Mouse (Mus musculus): ENCODE measurements at regions not wholly inside any gene's neighbourhood (a gene's known extent, or its start where the extent isn't known, plus 50 kb on each side); places are given as distances from the start of the nearest gene placed in this dataset.
"Not testable (repeated sequence)": the region's sequence is repeated elsewhere in the genome, so short reads cannot be mapped to it uniquely, and the experiment has no call there.

DNA sequence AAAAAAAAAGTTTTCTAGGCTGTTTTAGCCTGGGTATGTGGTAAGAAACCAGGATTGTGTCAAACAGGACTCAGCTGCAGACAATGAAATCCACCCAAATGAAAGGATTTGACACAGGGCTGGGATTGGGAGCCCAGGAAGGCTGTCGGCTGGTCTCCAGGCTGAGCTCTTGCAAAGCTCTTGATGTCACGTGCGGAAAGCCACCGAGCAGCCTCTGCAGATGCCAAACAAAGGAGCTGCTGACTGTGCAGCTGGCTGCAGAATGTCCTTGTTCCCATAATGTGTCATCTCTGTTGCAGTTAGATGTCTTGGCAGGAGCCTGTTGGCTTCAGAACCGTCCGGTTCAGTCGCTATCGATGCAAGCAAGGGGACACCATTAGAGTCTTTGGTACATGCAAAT is 56.1 kb downstream of the Bbs10 start:
- Histone ChIP-seq H3K9me3 (ENCODE audit: low read depth, low read length) (no peaks in the 10 kb centered on the region), H3K36me3 (ENCODE audit: insufficient read depth) (no peaks in the 10 kb centered on the region), H3K9ac (no peak overlapping the region), H3K4me1 (ENCODE audit: insufficient read depth) (no peaks in the 10 kb centered on the region), H3K27me3 (ENCODE audit: insufficient read depth, low read length) (no peaks in the 10 kb centered on the region), H3K4me2 (no peak overlapping the region), H3K27ac (ENCODE audit: low read depth) (no peak overlapping the region), H3K4me3 (ENCODE audit: low read depth, low read length) (no peak overlapping the region)
- TF ChIP-seq CTCF (IDR thresholded peaks at IDR 0.05; ENCODE audit: low read depth) = no peak
- ATAC-seq (ENCODE audit: insufficient read depth) = peak; percentile 79
- 52% methylated on average over 8 of the region's 8 CpGs for WGBS
- peak; percentile 67 for DNase-seq

DNA sequence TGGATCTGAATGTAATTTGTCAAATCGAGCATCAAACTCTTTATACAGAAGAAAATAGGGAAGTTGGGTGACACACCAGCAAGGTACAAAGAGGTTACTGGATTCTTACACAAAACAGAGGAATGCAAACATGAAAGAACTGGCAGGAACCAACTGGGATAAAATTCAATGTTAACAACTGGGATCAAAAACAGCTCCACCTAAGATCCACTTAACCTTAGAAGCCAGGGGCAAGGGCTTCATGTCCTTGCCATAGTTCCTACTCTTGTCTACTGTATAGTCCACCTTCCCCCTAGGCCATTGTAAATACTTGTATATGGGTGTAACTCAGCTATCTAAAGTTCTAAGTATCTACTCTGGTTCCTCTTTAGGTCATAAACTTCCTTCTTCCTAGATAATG is 59.9 kb downstream of the Bbs10 start:
- not testable (repeated sequence) for H3K4me2 ChIP-seq; DNase-seq; H3K4me1 ChIP-seq (ENCODE audit: insufficient read depth); ATAC-seq (ENCODE audit: insufficient read depth); H3K9ac ChIP-seq; H3K36me3 ChIP-seq (ENCODE audit: insufficient read depth); H3K9me3 ChIP-seq (ENCODE audit: low read depth, low read length); H3K4me3 ChIP-seq (ENCODE audit: low read depth, low read length); H3K27me3 ChIP-seq (ENCODE audit: insufficient read depth, low read length); H3K27ac ChIP-seq (ENCODE audit: low read depth)
- WGBS = 83% methylated on average over 1 of the region's 1 CpGs

DNA sequence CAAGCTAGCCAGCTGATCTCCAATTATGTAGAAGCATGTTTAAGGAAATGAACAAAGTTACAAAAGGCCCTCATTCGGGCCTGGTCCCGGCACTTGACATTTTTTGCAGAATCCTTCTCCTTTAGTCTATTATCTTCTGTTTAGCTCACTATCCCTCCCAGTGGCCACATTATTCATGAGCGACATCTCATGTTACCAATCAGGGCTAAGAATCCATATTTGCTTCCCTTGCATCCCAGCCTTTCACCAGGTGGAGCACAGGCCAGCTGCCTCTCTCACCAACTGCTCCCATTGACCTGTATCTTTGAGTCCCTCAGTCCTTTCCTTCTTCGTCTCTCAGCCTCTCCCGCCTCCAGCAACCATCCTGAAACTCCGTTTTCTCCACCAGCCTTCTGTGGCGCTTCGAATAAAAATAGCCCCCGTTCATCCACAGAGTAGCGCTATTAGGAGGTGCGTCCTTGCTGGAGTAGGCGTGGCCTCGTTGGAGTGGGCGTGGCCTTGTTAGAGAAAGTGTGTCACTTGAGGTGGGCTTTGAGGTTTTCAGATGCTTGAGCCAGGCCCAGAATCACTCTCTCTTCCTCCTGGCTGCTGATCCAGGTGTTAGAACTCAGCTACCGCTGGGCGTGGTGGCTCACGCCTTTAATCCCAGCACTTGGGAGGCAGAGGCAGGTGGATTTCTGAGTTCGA is 63.4 kb downstream of the Bbs10 start:
- no peak for TF ChIP-seq CTCF (IDR thresholded peaks at IDR 0.05; ENCODE audit: low read depth)
- ATAC-seq (ENCODE audit: insufficient read depth) (no peak), DNase-seq (no peak)
- Histone ChIP-seq H3K4me3 (ENCODE audit: low read depth, low read length) (no peak overlapping the region), H3K27ac (ENCODE audit: low read depth) (no peak overlapping the region), H3K9ac (no peak overlapping the region), H3K36me3 (ENCODE audit: insufficient read depth) (no peaks in the 10 kb centered on the region), H3K4me2 (no peak overlapping the region), H3K9me3 (ENCODE audit: low read depth, low read length) (no peaks in the 10 kb centered on the region), H3K4me1 (ENCODE audit: insufficient read depth) (peaks cover 16% of the 10 kb centered on the region; the same call in 1 of the 2 replicates), H3K27me3 (ENCODE audit: insufficient read depth, low read length) (no peaks in the 10 kb centered on the region)
- WGBS = 87% methylated on average over 18 of the region's 18 CpGs

DNA sequence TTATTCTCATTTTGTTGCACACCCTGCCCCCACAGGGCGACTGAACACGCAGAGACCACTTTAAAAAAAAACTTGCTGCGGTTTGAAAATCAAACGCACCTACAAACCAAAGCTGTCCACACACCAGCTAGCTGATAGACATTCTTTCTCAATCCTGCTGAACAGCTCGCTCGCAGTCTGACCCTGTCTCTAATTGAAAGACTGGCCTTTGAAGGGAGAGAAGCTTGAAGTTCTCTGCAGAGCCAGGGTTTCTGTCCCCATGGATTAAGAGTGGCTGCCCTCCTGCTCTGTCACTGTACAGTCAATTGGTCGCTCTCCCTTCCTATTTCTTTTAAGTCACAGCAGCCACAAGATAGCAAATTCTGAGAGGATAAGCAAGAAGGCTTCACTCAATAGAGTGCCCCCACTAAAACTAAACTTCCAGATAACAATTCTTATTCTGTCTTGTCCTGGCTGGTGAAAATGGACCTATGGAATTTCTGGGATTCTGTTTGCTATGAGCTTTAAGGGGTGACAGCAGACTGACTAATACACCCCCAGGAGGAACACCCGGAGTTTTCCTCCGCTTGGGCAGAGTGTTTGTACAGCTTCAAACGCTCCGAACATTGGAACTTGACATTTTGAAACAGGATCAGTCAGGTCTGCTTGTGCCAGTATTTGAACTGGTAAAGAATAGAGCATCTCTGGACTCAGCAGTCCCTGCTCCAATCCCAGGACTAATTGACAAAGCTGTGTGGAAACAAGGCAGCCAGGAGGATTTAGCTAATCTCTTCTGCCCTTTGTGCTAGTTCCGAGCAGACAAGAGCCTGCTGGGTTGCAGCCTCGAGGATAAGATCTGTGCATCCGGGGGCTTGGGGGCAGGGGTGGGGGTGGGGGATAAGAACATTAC is 65.5 kb downstream of the Bbs10 start:
- no peak for TF ChIP-seq CTCF (IDR thresholded peaks at IDR 0.05; ENCODE audit: low read depth)
- peaks cover 16% of the 10 kb centered on the region; the same call in 1 of the 2 replicates for H3K4me1 ChIP-seq (ENCODE audit: insufficient read depth)
- peak; percentile 18 for DNase-seq
- H3K9me3 ChIP-seq (ENCODE audit: low read depth, low read length) = no peaks in the 10 kb centered on the region
- H3K9ac ChIP-seq = no peak overlapping the region
- H3K27me3 ChIP-seq (ENCODE audit: insufficient read depth, low read length) = no peaks in the 10 kb centered on the region
- H3K36me3 ChIP-seq (ENCODE audit: insufficient read depth) = no peaks in the 10 kb centered on the region
- H3K27ac ChIP-seq (ENCODE audit: low read depth) = 0 out of 2 replicates have a peak overlapping the region, but pooled peaks have one; percentile 3
- H3K4me2 ChIP-seq = no peak overlapping the region
- no peak overlapping the region for H3K4me3 ChIP-seq (ENCODE audit: low read depth, low read length)
- WGBS = 20% methylated on average over 14 of the region's 14 CpGs
- peak; percentile 21; the same call in 1 of the 2 replicates for ATAC-seq (ENCODE audit: insufficient read depth)

DNA sequence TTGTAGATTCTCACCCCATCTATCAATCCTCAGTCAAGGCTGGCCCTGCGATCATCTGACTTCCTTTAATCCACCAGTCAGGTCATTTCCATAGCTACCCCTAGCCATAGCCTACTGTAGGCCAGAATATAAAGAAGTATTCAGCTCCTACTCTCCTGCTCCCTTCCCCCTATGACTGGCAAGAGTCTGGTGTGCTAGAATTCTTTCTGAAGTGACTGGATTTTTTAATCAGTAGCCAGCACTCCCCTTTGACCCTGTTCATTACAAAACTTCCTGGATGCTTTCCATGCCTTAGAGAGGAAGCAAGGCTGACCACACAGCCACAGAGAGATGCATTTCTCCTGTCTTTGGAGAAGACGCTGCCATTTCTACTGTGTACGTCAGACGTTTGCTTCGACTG is 66.5 kb downstream of the Bbs10 start:
- Histone ChIP-seq H3K27ac (ENCODE audit: low read depth) (0 out of 2 replicates have a peak overlapping the region, but pooled peaks have one; percentile 1), H3K36me3 (ENCODE audit: insufficient read depth) (no peaks in the 10 kb centered on the region), H3K27me3 (ENCODE audit: insufficient read depth, low read length) (no peaks in the 10 kb centered on the region), H3K9me3 (ENCODE audit: low read depth, low read length) (no peaks in the 10 kb centered on the region), H3K4me2 (no peak overlapping the region), H3K4me3 (ENCODE audit: low read depth, low read length) (no peak overlapping the region), H3K9ac (no peak overlapping the region), H3K4me1 (ENCODE audit: insufficient read depth) (peaks cover 16% of the 10 kb centered on the region; the same call in 1 of the 2 replicates)
- 33% methylated on average over 5 of the region's 5 CpGs for WGBS
- no peak for TF ChIP-seq CTCF (IDR thresholded peaks at IDR 0.05; ENCODE audit: low read depth)
- peak; percentile 82 for DNase-seq
- peak; percentile 81 for ATAC-seq (ENCODE audit: insufficient read depth)

DNA sequence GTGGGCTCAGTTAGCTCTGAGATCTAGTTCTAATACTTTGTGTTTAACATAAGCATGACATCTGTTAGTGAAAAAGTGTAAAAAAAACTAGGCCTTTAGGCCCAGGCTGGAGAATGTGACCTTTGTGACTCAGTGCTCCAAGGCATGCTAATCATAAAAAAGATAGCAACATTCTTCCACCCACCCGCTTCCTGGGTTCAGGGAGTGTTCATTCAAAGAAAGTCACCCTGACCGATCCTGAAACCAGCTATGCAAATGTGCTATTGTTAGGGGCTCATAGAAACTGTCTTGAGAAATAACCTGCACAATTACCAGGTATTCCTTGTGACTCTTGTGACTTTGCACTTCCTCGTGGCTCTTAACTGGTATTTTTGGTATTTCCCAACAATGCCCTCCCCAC is 70.6 kb downstream of the Bbs10 start:
- H3K4me1 ChIP-seq (ENCODE audit: insufficient read depth) = peaks cover 11% of the 10 kb centered on the region; the same call in 1 of the 2 replicates
- not testable (repeated sequence) for ATAC-seq (ENCODE audit: insufficient read depth); H3K27ac ChIP-seq (ENCODE audit: low read depth); H3K9me3 ChIP-seq (ENCODE audit: low read depth, low read length); H3K36me3 ChIP-seq (ENCODE audit: insufficient read depth); DNase-seq; H3K4me2 ChIP-seq; H3K9ac ChIP-seq; H3K4me3 ChIP-seq (ENCODE audit: low read depth, low read length); H3K27me3 ChIP-seq (ENCODE audit: insufficient read depth, low read length)
- WGBS = 69% methylated on average over 3 of the region's 3 CpGs

DNA sequence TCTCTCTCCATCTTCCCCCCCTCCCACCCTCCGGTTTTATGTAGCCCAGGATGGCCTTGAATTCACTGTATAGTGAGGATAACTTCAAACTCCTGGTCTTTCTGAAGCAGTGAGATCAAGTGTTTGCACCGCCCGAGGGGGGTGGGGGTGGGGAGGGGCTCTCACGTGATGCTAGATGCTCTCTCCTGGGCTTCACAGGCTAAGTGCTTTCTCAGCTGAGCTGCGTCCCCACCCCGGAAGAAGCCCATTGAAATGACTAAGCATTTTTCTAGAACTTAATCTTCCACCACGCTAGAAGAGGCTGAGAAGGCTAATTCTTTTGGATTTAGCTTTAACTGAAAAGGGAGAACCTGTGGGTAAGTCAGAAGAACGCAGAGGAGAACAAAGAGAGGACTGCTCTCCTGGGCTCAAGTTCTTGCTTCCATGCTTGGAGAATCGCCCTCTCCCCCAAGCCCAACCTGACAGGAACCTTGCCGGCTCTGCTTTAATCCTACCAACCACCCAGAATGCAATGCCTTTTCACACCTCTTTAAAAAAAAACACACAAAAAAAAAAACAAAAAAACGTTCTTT is 79.7 kb downstream of the Bbs10 start:
- no peak overlapping the region for H3K9ac ChIP-seq
- H3K4me2 ChIP-seq = no peak overlapping the region
- 36% methylated on average over 11 of the region's 11 CpGs for WGBS
- H3K27me3 ChIP-seq (ENCODE audit: insufficient read depth, low read length) = no peaks in the 10 kb centered on the region
- ATAC-seq (ENCODE audit: insufficient read depth) = no peak; the same call in 1 of the 2 replicates
- TF ChIP-seq CTCF (IDR thresholded peaks at IDR 0.05; ENCODE audit: low read depth) = no peak
- no peaks in the 10 kb centered on the region; the same call in 1 of the 2 replicates for H3K4me1 ChIP-seq (ENCODE audit: insufficient read depth)
- DNase-seq = peak; percentile 33
- no peaks in the 10 kb centered on the region for H3K9me3 ChIP-seq (ENCODE audit: low read depth, low read length)
- H3K36me3 ChIP-seq (ENCODE audit: insufficient read depth) = no peaks in the 10 kb centered on the region
- H3K4me3 ChIP-seq (ENCODE audit: low read depth, low read length) = no peak overlapping the region
- H3K27ac ChIP-seq (ENCODE audit: low read depth) = no peak overlapping the region

All from lung, embryonic 14.5 days (tissue).